Mouse (Mus musculus) adrenal gland, postnatal 14 days (tissue): ENCODE results near the gene Smc1a. TPM values are rescaled to one million over a fixed set of nuclear protein-coding genes. Genes with fewer than 3 reads are reported as not detected.

Source experiments
- total RNA-seq: library from RNA; stranded (reverse); gene quantifications from 2 replicates; pipeline ENCODE4 v1.2.3, GENCODE M21; 2021

The Smc1a gene
- total RNA-seq, 1 experiment from 2014 or later: 74.2 TPM

Other genes starting within 250 kb of the Smc1a start
- 193 and 209 TPM in 2 replicates for gene Huwe1, start 215.6 kb upstream of the Smc1a start, total RNA-seq
- 213 and 250 TPM in 2 replicates for gene Hsd17b10, start 14.6 kb upstream of the Smc1a start, total RNA-seq
- gene Ribc1, start 133 bp upstream of the Smc1a start, total RNA-seq: 1.5 and 2.1 TPM in 2 replicates
- gene Iqsec2, start 127.8 kb downstream of the Smc1a start, total RNA-seq: 26.5 and 27.9 TPM in 2 replicates
- gene Kdm5c, start 216.6 kb downstream of the Smc1a start, total RNA-seq: 61.0 and 64.9 TPM in 2 replicates